Mouse (Mus musculus) ES-Bruce4 (cell line): ENCODE data around the gene Odf3b.

Experiments used
- CTCF ChIP-seq: IDR thresholded peaks from one replicate; pipeline ENCODE4 v1.8.1; 2011; ENCODE audit warnings: low read depth, low read length
- POLR2A ChIP-seq: IDR thresholded peaks from one replicate; pipeline ENCODE4 v1.8.1; 2011; ENCODE audit warnings: low read length; ENCODE audit not compliant: insufficient read depth

DNA sequence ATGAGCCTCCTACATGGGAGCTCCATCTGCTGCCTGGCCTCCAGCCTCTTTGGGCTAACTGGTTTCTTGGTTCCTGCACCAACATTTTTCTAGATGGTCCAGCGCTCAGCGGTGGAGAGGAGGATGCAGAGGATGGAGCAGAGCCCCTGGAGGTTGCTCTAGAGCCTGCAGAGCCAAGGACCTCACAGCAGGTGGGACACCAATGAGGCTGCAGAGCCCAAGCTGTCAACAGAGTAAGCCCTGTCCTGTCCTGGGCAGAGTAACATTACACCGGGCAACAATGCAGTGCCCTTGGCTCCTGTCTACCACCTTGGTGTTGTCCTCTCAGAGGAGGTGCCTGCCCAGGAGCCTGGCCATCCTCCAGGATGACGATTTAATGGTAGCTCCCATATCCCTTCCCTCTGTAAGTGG, 13.9 kb downstream of the Odf3b start:
- no peak for TF ChIP-seq POLR2A
- TF ChIP-seq CTCF = no peak
